Mouse (Mus musculus): ENCODE data around the gene Dnah7a.

DNA sequence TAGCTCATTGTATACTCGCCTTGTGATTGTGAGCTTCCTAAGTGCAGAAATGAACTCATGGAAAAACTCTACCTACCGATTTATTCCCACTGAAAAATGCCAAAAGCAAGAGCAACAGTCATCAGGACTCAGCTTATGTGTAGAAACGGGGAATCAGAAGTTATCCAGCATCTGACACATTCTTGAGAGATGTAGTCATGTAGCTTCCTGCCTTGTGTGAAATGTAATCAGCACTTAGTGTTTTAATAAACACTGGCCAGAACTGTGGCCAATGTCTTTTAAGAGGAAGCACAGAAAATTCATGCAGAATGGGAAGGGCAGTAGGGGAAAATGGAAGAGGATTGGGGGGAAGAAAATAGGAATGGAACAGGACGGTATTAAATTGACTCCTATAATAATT is 232.9 kb downstream of the Dnah7a start:
- TF ChIP-seq CTCF (IDR thresholded peaks at IDR 0.05; ENCODE audit: insufficient read depth, low read length) = no peak
- TF ChIP-seq POLR2A (IDR thresholded peaks at IDR 0.05; ENCODE audit: borderline replicate concordance, extremely low read depth, low read depth, low read length) = no peak
